Mouse (Mus musculus) stomach, embryonic 14.5 days (tissue): ENCODE results near the gene Olfr823. TPM values are rescaled to one million over a fixed set of nuclear protein-coding genes. Genes with fewer than 3 reads are reported as not detected.

Experiments used
- polyA plus RNA-seq: library from polyadenylated mRNA; unstranded; fragments of >200 nt; fragmentation: Nextera tagmentation; extraction: Ambion mirVana; gene quantifications from 2 replicates; pipeline ENCODE4 v1.2.1, GENCODE M21; 2014

Olfr823 gene
- polyA plus RNA-seq, 1 experiment from 2014 or later = not detected

Other genes with a start within 250 kb of the Olfr823 start
- not detected in 2 replicates for gene Olfr814, start 235.5 kb downstream of the Olfr823 start, polyA plus RNA-seq
- gene Olfr815, start 209.5 kb downstream of the Olfr823 start, polyA plus RNA-seq = not detected in 2 replicates
- not detected in 2 replicates for gene Olfr816, start 199.8 kb downstream of the Olfr823 start, polyA plus RNA-seq
- gene Olfr818, start 166.3 kb downstream of the Olfr823 start, polyA plus RNA-seq = not detected in 2 replicates
- not detected in 2 replicates for gene Olfr819, start 148.1 kb downstream of the Olfr823 start, polyA plus RNA-seq
- gene Olfr247, start 139.2 kb downstream of the Olfr823 start, polyA plus RNA-seq = not detected in 2 replicates
- not detected in 2 replicates for gene Gm10310, start 130.3 kb downstream of the Olfr823 start, polyA plus RNA-seq
- not detected in 2 replicates for gene Olfr820, start 102.8 kb downstream of the Olfr823 start, polyA plus RNA-seq
- gene Olfr821, start 85.0 kb downstream of the Olfr823 start, polyA plus RNA-seq = not detected in 2 replicates
- not detected in 2 replicates for gene Olfr822, start 44.2 kb downstream of the Olfr823 start, polyA plus RNA-seq
- not detected in 2 replicates for gene Olfr824, start 14.6 kb upstream of the Olfr823 start, polyA plus RNA-seq
- not detected in 2 replicates for gene Olfr825, start 51.4 kb upstream of the Olfr823 start, polyA plus RNA-seq
- not detected in 2 replicates for gene Olfr826, start 68.8 kb upstream of the Olfr823 start, polyA plus RNA-seq
- gene Olfr827, start 99.0 kb upstream of the Olfr823 start, polyA plus RNA-seq = not detected in 2 replicates
- gene Neurod4, start 164.9 kb upstream of the Olfr823 start, polyA plus RNA-seq = 0.14 TPM in 1 of 2 replicates, not detected in the other
- gene Tespa1, start 207.5 kb upstream of the Olfr823 start, polyA plus RNA-seq = 0.25 and 0.29 TPM in 2 replicates